Mouse (Mus musculus) liver, embryonic 15.5 days (tissue): ENCODE measurements around the gene Exog. TPM values are rescaled to one million over a fixed set of nuclear protein-coding genes. Genes with fewer than 3 reads are reported as not detected.

Experiments
- ATAC-seq: fragments of 200-750 bp; cut with Nextera tagmentation; 2 replicates; pipeline ENCODE4 v1.8.0; 2017; ENCODE audit warnings: moderate number of reproducible peaks, mild to moderate bottlenecking, moderate library complexity; ENCODE audit not compliant: insufficient read depth
- H3K27ac ChIP-seq: fragments of 300-500 bp; sonication (generic); replicated peaks from 2 replicates; pipeline ENCODE4 v1.5.1; 2015; ENCODE audit warnings: mild to moderate bottlenecking, inconsistent platforms
- H3K27me3 ChIP-seq: fragments of 300-500 bp; sonication (generic); 2 replicates; pipeline ENCODE4 v1.6.1; 2015; ENCODE audit warnings: mild to moderate bottlenecking, inconsistent platforms
- H3K36me3 ChIP-seq: fragments of 300-500 bp; sonication (generic); replicated peaks from 2 replicates; pipeline ENCODE4 v1.6.1; 2015; ENCODE audit warnings: moderate library complexity, mild to moderate bottlenecking, inconsistent platforms
- H3K4me1 ChIP-seq: fragments of 300-500 bp; sonication (generic); replicated peaks from 2 replicates; pipeline ENCODE4 v1.6.1; 2015; ENCODE audit warnings: inconsistent platforms
- H3K4me2 ChIP-seq: fragments of 300-500 bp; sonication (generic); 2 replicates; pipeline ENCODE4 v1.6.1; 2015; ENCODE audit warnings: moderate library complexity, mild to moderate bottlenecking, inconsistent platforms
- H3K4me3 ChIP-seq: fragments of 300-500 bp; sonication (generic); replicated peaks from 2 replicates; pipeline ENCODE4 v1.5.1; 2015; ENCODE audit warnings: mild to moderate bottlenecking, inconsistent platforms
- H3K9ac ChIP-seq: fragments of 300-500 bp; sonication (generic); 2 replicates; pipeline ENCODE4 v1.6.1; 2015; ENCODE audit warnings: moderate library complexity, mild to moderate bottlenecking, inconsistent platforms
- H3K9me3 ChIP-seq: fragments of 300-500 bp; sonication (generic); replicated peaks from 2 replicates; pipeline ENCODE4 v1.6.1; 2016; ENCODE audit warnings: inconsistent platforms
- WGBS: fragments of 180-500 bp; shearing (Covaris S2); methylation state at CpG from one replicate; pipeline ENCODE4 v1.1.7; 2015; ENCODE audit warnings: mixed read lengths; ENCODE audit not compliant: insufficient replicate concordance; 5-methylcytosine and 5-hydroxymethylcytosine counted together
- polyA plus RNA-seq: library from polyadenylated mRNA; unstranded; fragments of >200 nt; fragmentation: Nextera tagmentation; extraction: Ambion mirVana; gene quantifications from 2 replicates; pipeline ENCODE4 v1.2.1, GENCODE M21; 2015

Gene Exog
- polyA plus RNA-seq, 1 experiment from 2014 or later = 5.8 TPM

DNA sequence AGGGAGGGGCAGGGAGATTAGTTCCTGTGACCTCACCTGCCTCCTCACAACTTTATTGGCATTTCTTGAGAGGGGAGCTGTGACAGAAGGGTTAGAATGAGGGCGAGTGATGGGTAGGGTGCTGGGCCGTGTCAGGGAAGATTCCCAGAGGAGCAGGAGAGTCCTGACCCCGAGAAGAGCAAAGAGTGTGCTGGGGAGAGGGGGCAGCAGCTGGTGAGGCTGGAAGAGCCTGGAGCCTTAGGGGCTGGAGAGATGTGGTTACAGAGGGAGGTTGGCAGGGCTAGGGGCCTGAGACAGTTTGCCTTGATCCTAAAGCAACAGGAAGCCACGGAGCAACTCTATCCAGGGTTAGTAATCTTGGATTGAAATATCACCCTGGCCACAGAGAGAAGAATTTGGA lies 36.9 kb downstream of the Exog start:
- no peak overlapping the region for H3K4me3 ChIP-seq
- no peaks in the 10 kb centered on the region for H3K9me3 ChIP-seq
- no peak overlapping the region for H3K27ac ChIP-seq
- H3K4me2 ChIP-seq = no peak overlapping the region
- H3K36me3 ChIP-seq = no peaks in the 10 kb centered on the region
- no peaks in the 10 kb centered on the region for H3K27me3 ChIP-seq
- no peak overlapping the region for H3K9ac ChIP-seq
- ATAC-seq = no peak
- H3K4me1 ChIP-seq = no peaks in the 10 kb centered on the region
- WGBS = 58% methylated on average over 4 of the region's 4 CpGs

GRCm38 (mm10) chr9:119483554-119484353 lies 39.0 kb downstream of the Exog start:
- H3K4me2 ChIP-seq = no peak overlapping the region
- no peaks in the 10 kb centered on the region for H3K36me3 ChIP-seq
- no peak for ATAC-seq
- no peaks in the 10 kb centered on the region for H3K4me1 ChIP-seq
- no peaks in the 10 kb centered on the region for H3K27me3 ChIP-seq
- H3K9me3 ChIP-seq = no peaks in the 10 kb centered on the region
- no peak overlapping the region for H3K9ac ChIP-seq
- no peak overlapping the region for H3K27ac ChIP-seq
- no peak overlapping the region for H3K4me3 ChIP-seq
- 46% methylated on average over 23 of the region's 23 CpGs for WGBS

DNA sequence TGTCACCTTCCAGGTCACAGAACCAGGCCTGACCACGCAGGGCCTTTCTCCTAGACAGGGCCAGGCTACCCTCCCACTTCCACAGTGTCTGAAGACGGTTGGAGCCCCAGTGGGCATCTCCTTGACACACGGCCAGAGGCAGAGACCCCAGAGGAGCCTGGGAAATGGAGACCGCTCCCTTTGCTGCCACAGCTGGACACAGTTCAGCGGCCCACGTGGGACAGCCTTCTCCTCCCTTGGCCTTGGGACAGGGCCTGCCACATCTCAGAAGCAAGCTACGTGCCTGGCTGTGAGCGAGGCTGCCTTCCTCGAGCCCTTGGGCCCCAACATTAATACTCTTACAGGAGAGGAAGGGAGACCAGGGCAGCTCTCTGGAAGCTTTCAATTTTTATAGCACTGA lies 39.7 kb downstream of the Exog start:
- 65% methylated on average over 9 of the region's 9 CpGs for WGBS
- no peak for ATAC-seq
- no peak overlapping the region for H3K27ac ChIP-seq
- no peaks in the 10 kb centered on the region for H3K27me3 ChIP-seq
- H3K4me1 ChIP-seq = no peaks in the 10 kb centered on the region
- no peak overlapping the region for H3K9ac ChIP-seq
- no peak overlapping the region for H3K4me2 ChIP-seq
- H3K4me3 ChIP-seq = no peak overlapping the region
- no peaks in the 10 kb centered on the region for H3K36me3 ChIP-seq
- no peaks in the 10 kb centered on the region for H3K9me3 ChIP-seq

- WGBS = 78% methylated on average over 13 of the region's 13 CpGs
- Histone ChIP-seq H3K9ac (no peak overlapping the region), H3K27ac (no peak overlapping the region), H3K4me3 (no peak overlapping the region), H3K4me2 (no peak overlapping the region), H3K36me3 (no peaks in the 10 kb centered on the region), H3K9me3 (no peaks in the 10 kb centered on the region), H3K27me3 (no peaks in the 10 kb centered on the region), H3K4me1 (no peaks in the 10 kb centered on the region)
- ATAC-seq = no peak
Measured at GRCm38 (mm10) chr9:119484868-119485267, 40.1 kb downstream of the Exog start.

GRCm38 (mm10) chr9:119496354-119496753 lies 51.6 kb downstream of the Exog start:
- no peak for ATAC-seq
- Histone ChIP-seq H3K4me3 (no peak overlapping the region), H3K9ac (no peak overlapping the region), H3K36me3 (no peaks in the 10 kb centered on the region), H3K4me2 (no peak overlapping the region), H3K27ac (no peak overlapping the region), H3K4me1 (no peaks in the 10 kb centered on the region), H3K27me3 (no peaks in the 10 kb centered on the region), H3K9me3 (no peaks in the 10 kb centered on the region)
- 65% methylated on average over 9 of the region's 9 CpGs for WGBS

- Histone ChIP-seq H3K4me1 (no peaks in the 10 kb centered on the region), H3K9ac (no peak overlapping the region), H3K9me3 (no peaks in the 10 kb centered on the region), H3K27me3 (no peaks in the 10 kb centered on the region), H3K36me3 (no peaks in the 10 kb centered on the region), H3K27ac (no peak overlapping the region), H3K4me2 (no peak overlapping the region), H3K4me3 (no peak overlapping the region)
- no peak for ATAC-seq
- 48% methylated on average over 5 of the region's 5 CpGs for WGBS
Measured at GRCm38 (mm10) chr9:119496960-119497359, 52.2 kb downstream of the Exog start.

DNA sequence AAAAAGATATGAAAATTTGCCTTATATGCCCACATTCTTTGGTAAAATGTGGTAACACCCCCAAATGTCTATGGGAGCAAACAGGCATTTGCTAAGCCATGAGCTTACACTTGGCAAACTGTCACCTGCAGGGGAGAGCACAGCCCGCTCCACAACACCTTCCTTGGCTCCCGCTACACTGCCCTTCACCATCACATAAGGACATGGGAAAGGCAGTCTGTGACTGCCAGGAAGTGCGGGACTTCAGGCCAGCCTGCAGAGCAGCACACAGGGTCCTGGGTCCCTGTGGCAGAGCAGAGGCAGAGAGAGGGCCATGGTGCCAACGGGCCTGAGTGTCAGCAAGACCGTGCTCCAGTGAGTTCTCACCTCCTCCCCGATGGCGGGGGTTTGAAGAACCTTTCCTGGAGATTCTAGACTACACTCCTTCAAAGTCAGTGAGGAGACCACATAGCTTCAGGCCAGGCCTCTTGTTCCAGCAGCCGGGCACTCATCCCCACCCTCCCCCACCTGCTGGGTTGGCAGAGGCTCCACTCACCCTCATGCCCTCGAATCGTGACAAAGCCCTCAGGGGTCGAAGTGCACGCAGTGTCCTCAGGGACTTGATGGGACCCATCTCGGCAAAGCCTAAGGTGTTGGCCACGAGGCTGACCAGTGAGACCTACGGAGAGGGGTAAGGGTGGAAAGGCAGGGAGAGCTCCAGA lies 53.0 kb downstream of the Exog start:
- no peak overlapping the region for H3K9ac ChIP-seq
- no peaks in the 10 kb centered on the region for H3K27me3 ChIP-seq
- H3K4me3 ChIP-seq = no peak overlapping the region
- WGBS = 71% methylated on average over 15 of the region's 15 CpGs
- H3K4me1 ChIP-seq = no peaks in the 10 kb centered on the region
- no peak overlapping the region for H3K27ac ChIP-seq
- H3K9me3 ChIP-seq = no peaks in the 10 kb centered on the region
- H3K4me2 ChIP-seq = no peak overlapping the region
- ATAC-seq = no peak
- no peaks in the 10 kb centered on the region for H3K36me3 ChIP-seq

- Histone ChIP-seq H3K4me1 (no peaks in the 10 kb centered on the region), H3K27me3 (no peaks in the 10 kb centered on the region), H3K27ac (no peak overlapping the region), H3K4me2 (no peak overlapping the region), H3K9me3 (no peaks in the 10 kb centered on the region), H3K4me3 (no peak overlapping the region), H3K36me3 (no peaks in the 10 kb centered on the region), H3K9ac (no peak overlapping the region)
- no peak for ATAC-seq
- WGBS = 79% methylated on average over 9 of the region's 9 CpGs
Measured at GRCm38 (mm10) chr9:119498247-119498607, 53.5 kb downstream of the Exog start.

- H3K4me2 ChIP-seq = no peak overlapping the region
- H3K4me1 ChIP-seq = no peaks in the 10 kb centered on the region
- 49% methylated on average over 7 of the region's 7 CpGs for WGBS
Measured at GRCm38 (mm10) chr9:119498885-119499284, 54.1 kb downstream of the Exog start.

GRCm38 (mm10) chr9:119503613-119504012 lies 58.9 kb downstream of the Exog start:
- H3K27ac ChIP-seq = no peak overlapping the region
- no peaks in the 10 kb centered on the region for H3K36me3 ChIP-seq
- no peak for ATAC-seq
- H3K9me3 ChIP-seq = no peaks in the 10 kb centered on the region
- H3K9ac ChIP-seq = no peak overlapping the region
- H3K27me3 ChIP-seq = no peaks in the 10 kb centered on the region
- H3K4me1 ChIP-seq = no peaks in the 10 kb centered on the region
- WGBS = 75% methylated on average over 9 of the region's 9 CpGs
- no peak overlapping the region for H3K4me3 ChIP-seq
- no peak overlapping the region for H3K4me2 ChIP-seq

More at GRCm38 (mm10) chr9:119498885-119499284, 54.1 kb downstream of the Exog start:
- H3K27me3 ChIP-seq = no peaks in the 10 kb centered on the region
- H3K9ac ChIP-seq = no peak overlapping the region
- no peaks in the 10 kb centered on the region for H3K9me3 ChIP-seq
- no peak for ATAC-seq
- no peak overlapping the region for H3K27ac ChIP-seq
- no peaks in the 10 kb centered on the region for H3K36me3 ChIP-seq
- H3K4me3 ChIP-seq = no peak overlapping the region

DNA sequence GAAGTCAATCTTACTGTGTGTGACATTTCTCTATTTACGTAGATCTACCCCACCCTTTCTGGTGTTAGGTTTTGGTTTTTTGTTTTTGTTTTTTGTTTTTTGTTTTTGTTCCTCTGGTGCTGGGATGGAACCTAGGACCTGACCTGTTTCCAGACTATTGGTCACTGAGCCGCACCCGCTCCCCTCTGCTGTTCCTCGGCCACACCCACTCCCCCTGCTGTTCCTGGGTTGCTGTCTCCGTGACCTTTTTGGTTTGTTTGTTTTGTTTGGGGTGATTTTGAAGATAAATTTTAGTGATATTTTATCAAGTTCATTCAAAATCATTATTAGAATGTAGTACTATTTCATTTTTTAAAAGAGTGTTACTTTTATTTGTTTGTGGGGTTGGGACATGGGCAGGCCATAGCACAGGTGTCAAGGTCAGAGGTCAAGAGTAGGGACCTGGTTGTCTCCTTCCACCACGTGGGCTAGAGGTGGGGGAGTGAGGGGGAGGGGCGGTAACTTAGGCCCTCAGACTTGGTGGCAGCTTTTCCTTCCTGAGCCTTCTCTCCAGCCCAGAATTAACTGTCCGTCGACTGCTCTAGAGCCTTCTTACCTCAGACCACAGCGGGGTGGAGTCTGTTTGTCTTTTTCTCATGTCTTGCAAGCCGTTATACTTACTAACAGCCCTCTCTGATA lies 60.4 kb downstream of the Exog start:
- no peaks in the 10 kb centered on the region for H3K9me3 ChIP-seq
- no peak for ATAC-seq
- 44% methylated on average over 11 of the region's 11 CpGs for WGBS
- no peak overlapping the region for H3K9ac ChIP-seq
- no peak overlapping the region for H3K4me2 ChIP-seq
- no peak overlapping the region for H3K27ac ChIP-seq
- H3K27me3 ChIP-seq = no peaks in the 10 kb centered on the region
- no peaks in the 10 kb centered on the region for H3K4me1 ChIP-seq
- no peaks in the 10 kb centered on the region for H3K36me3 ChIP-seq
- H3K4me3 ChIP-seq = no peak overlapping the region
